In the genomic region with DNA sequence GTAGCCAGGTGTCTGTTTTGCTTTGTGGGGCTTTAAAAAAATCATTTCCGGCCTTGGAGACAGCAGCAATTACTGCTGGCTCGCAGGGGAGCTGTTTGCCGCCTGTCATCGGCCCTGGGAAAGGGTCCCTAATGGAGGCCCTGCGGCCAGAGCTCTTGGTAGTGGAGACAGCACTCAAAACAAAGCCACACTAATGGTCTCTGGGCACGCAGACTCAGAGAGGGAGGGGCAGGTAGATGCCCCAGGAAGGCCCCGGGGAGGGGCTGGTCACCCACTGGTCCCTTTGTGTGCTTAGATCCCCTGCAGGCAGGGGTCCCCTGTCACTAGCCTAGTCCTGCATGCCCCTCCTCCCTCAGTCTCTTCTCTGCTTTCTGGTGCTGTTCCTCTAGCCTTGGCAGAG, we compare ENCODE assay signal across 19 mouse cellular contexts. TPM values are rescaled to one million over a fixed set of nuclear protein-coding genes. Genes with fewer than 3 reads are reported as not detected.
DNase-seq lines count a peak whose midpoint lies in the region; ATAC-seq and TF ChIP-seq lines count a peak whose summit lies in the region.
"Had no signal": no experiment of that assay in that cellular context is flagged by ENCODE, and none has a peak within 500 bp of the region (broad histone marks: within the 10 kb centered on the region; RNA-seq: fewer than 3 reads in every experiment).

No protein-coding gene starts in this region.

- no peak for TF ChIP-seq CTCF in brain, embryonic 14.5 days (IDR thresholded peaks at IDR 0.05; ENCODE audit: borderline replicate concordance, extremely low read depth, insufficient read depth, insufficient read length)

- peak overlapping the region; percentile 26; the same call in 1 of the 2 replicates for H3K4me2 ChIP-seq in hindbrain, embryonic 12.5 days (replicated peaks)
- peak overlapping the region; percentile 38 for H3K4me2 ChIP-seq in midbrain, embryonic 13.5 days (replicated peaks)

- 5% methylated on average over 7 of the region's 7 CpGs for WGBS in hindbrain, embryonic 12.5 days
- 8% methylated on average over 7 of the region's 7 CpGs for WGBS in midbrain, embryonic 13.5 days

- peaks cover 46% of the 10 kb centered on the region for H3K4me1 ChIP-seq in hindbrain, embryonic 12.5 days
- H3K4me1 ChIP-seq in midbrain, embryonic 13.5 days (replicated peaks): peaks cover 73% of the 10 kb centered on the region

- ATAC-seq in hindbrain, embryonic 12.5 days (ENCODE audit: low FRiP score): no peak
- ATAC-seq in midbrain, embryonic 13.5 days: 0 out of 2 replicates have a peak, but pooled peaks have one; percentile 22
- no peak for ATAC-seq in megakaryocyte-erythroid progenitor cell, adult 5-6 weeks (replicated peaks; ENCODE audit: low FRiP score, low TSS enrichment, poor library complexity, severe bottlenecking)
- ATAC-seq: CD4-positive, CD25-positive, alpha-beta regulatory T cell, adult 4 months had no signal

- H3K27ac ChIP-seq in hindbrain, embryonic 12.5 days: peak overlapping the region; percentile 80
- peak overlapping the region; percentile 70 for H3K27ac ChIP-seq in midbrain, embryonic 13.5 days
- H3K27ac ChIP-seq: layer of hippocampus, adult 2 months; macrophage had no signal

- peak; percentile 76 for DNase-seq in brain, embryonic 14.5 days (ENCODE audit: low read depth)
- peak; percentile 20 for DNase-seq in embryo, embryonic 9.5 days (ENCODE audit: extremely low spot score)
- DNase-seq in heart, adult 8-10 months (ENCODE audit: low spot score): no peak
- no peak for DNase-seq in urinary bladder, postnatal 10 days (ENCODE audit: low spot score)
- no peak for DNase-seq in lung, postnatal 25 days (ENCODE audit: low spot score)
- DNase-seq: cerebellum, adult 18-20 months; heart, adult 18-20 months; heart, postnatal 14 days; kidney, adult 18-20 months; right cerebral cortex, postnatal 14 days; thymus, postnatal 25 days had no signal

- no peaks in the 10 kb centered on the region for H3K9me3 ChIP-seq in hindbrain, embryonic 12.5 days (replicated peaks)
- no peaks in the 10 kb centered on the region for H3K9me3 ChIP-seq in midbrain, embryonic 13.5 days

- no peaks in the 10 kb centered on the region for H3K36me3 ChIP-seq in hindbrain, embryonic 12.5 days
- no peaks in the 10 kb centered on the region for H3K36me3 ChIP-seq in midbrain, embryonic 13.5 days

- no peak overlapping the region for H3K4me3 ChIP-seq in hindbrain, embryonic 12.5 days
- no peak overlapping the region for H3K4me3 ChIP-seq in midbrain, embryonic 13.5 days (replicated peaks)
- H3K4me3 ChIP-seq: layer of hippocampus, adult 2 months had no signal

- TF ChIP-seq POLR2A in brain, embryonic 14.5 days (IDR thresholded peaks at IDR 0.05; ENCODE audit: borderline replicate concordance, extremely low read depth, insufficient read depth, insufficient read length, poor library complexity, severe bottlenecking): no peak

- 0 out of 2 replicates have a peak overlapping the region, but pooled peaks have one; percentile 8 for H3K9ac ChIP-seq in hindbrain, embryonic 12.5 days
- H3K9ac ChIP-seq in midbrain, embryonic 13.5 days (replicated peaks): peak overlapping the region; percentile 39

- H3K27me3 ChIP-seq in hindbrain, embryonic 12.5 days: peaks cover 28% of the 10 kb centered on the region
- no peaks in the 10 kb centered on the region; the same call in 1 of the 2 replicates for H3K27me3 ChIP-seq in midbrain, embryonic 13.5 days

RNA-seq across cellular contexts. Expression of gene Vstm2l, which starts 9.0 kb away (rescaled TPM):
- polyA plus RNA-seq in brain, embryonic 14.5 days (2012; rRNA removed): 80.6 and 126 TPM in 2 replicates
- 13.7 and 15.3 TPM in 2 replicates for polyA plus RNA-seq in hindbrain, embryonic 12.5 days (2016; fragmentation: Nextera tagmentation; extraction: Ambion mirVana)
- polyA plus RNA-seq in midbrain, embryonic 13.5 days (2015; fragmentation: Nextera tagmentation; extraction: Ambion mirVana): 11.3 and 19.3 TPM in 2 replicates
- total RNA-seq in heart, adult 8-10 months (2022): under 1 TPM; 0.19 to 0.31 (median 0.22) TPM
- total RNA-seq in megakaryocyte-erythroid progenitor cell, adult 5-6 weeks (2014; fragmentation: Nextera tagmentation): not detected in 2 replicates
- total RNA-seq in megakaryocyte-erythroid progenitor cell, adult 5-6 weeks (2017): not detected in 2 replicates
- total RNA-seq: heart, postnatal 14 days; neutrophil, adult 5-6 weeks had no signal
- polyA plus RNA-seq: CD4-positive, CD25-positive, alpha-beta regulatory T cell, adult 4 months; liver, embryonic 16.5 days; macrophage had no signal

Comparison
In these comparisons a context has a peak if more than half of its experiments do, and no peak if none do; other contexts are left out.
1. DNase-seq: peak in brain, embryonic 14.5 days (single experiment) and embryo, embryonic 9.5 days (single experiment); none in heart, adult 8-10 months (single experiment), urinary bladder, postnatal 10 days (single experiment) and lung, postnatal 25 days (single experiment).